Mouse (Mus musculus) sigmoid colon, adult 10 weeks (tissue): Measurements from ENCODE around the gene Sema4g. TPM values are rescaled to one million over a fixed set of nuclear protein-coding genes. Genes with fewer than 3 reads are reported as not detected.

Experiments
- polyA plus RNA-seq: library from polyadenylated mRNA; stranded (reverse); fragments of 350-450 nt; fragmentation: Illumina TruSeq; extraction: RNeasy Lipid Tissue Mini Kit (QIAGEN cat#74804); gene quantifications from one replicate; pipeline ENCODE4 v1.2.3, GENCODE M21; 2014; ENCODE audit warnings: low read depth, low replicate concordance

Gene Sema4g
- 50.9 TPM for polyA plus RNA-seq

DNA sequence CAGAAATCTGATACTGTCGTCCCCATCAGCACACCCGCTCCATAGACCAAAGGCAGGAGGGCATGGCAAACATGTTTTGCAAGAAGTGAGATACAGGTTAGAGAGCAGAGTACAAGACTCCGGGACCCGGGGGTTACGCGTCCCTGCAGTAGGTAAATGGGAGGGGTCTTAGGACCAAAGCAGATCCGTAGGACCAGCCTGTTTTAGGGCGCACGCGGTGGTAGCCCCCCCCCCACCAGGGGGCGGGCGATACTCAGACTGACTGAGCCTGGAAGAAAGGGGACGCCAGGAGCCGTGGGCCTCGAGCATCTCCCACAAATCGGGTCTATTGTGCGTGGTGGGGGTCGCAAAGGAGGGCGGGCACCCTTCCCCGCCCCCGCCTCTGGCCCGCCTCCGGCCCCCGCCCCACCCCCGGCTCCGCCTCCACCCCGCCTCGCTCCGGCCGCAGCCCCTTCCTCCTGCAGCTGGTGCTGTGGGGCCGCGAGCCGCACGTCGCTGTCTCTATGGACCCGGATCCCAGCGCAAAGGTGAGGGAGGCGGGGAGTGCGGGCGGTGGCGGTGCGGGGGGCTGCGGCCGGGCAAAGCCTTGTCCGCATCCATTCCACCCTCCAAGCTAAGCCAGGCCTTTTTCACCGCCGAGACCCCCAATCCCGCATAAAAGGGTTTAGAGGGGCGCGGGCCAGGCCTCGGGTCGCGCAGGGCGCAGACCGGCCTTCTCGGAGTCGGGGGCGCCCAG is at the start of gene Sema4g:
Gene Sema4g, plus strand, starts transcription at position 271 of the 736 bp plus-strand sequence.

DNA sequence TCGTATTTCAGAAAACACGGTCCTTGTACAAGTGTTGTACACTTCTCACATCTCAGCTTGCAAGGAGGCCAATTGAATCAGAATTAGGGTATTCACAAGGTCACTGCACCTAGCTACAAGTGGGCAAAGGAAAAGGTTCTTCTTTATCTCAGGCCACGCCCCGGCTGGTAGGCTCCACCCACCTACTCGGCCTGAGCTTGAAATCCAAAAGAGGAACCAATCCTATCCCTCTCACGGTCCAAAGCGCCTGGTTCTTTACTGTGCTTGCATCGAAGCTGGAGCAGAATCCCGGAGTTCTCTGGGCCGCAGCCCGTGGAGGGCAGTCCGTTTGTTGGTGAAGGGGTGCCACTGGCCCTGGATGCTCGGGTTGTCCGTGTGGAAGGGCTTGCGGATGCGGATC is 16.5 kb downstream of the Sema4g start, which contains the start of gene Twnk:
Gene Twnk, plus strand, starts transcription at position 220 of the 400 bp plus-strand sequence.

GRCm38 (mm10) chr19:45005957-45006712 is 17.2 kb downstream of the Sema4g start, which contains the start of gene Mrpl43:
Gene Mrpl43, minus strand, starts transcription at chr19:45006442.

GRCm38 (mm10) chr19:45014335-45014971 is 25.6 kb downstream of the Sema4g start, which contains the start of gene Lzts2:
Gene Lzts2, plus strand, starts transcription at chr19:45014414.

GRCm38 (mm10) chr19:45045651-45046050 is 56.8 kb downstream of the Sema4g start, which contains the start of gene Pdzd7:
Gene Pdzd7, minus strand, starts transcription at chr19:45045717.

DNA sequence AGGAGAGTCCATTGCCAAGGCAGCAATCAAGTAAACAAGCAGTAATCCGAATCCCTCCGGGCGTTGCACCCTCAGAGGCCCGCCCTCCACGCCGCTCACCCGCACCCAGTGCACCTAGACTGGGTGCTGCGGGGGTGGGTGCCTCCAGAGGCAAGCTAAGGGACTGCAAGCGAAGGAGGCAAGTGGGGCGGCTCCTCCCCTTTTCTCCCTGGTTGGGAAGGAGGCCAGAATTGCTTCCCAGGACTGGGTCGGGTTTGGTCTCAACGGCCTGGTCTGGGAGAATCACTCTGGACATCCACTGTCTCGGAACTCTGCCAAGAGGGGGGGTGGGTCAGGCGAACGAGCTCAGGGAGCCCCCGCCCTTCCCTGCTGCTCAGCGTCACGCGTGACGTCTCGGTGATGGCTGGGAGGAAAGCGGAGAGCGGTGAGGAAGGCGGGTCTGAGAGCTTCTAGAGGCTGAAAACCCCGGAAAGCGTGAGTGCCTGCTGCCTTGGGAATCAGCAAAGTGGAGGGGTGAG is 58.6 kb downstream of the Sema4g start, which contains the start of gene Sfxn3:
Gene Sfxn3, plus strand, starts transcription at position 87 of the 518 bp plus-strand sequence.

Other genes starting within 250 kb of the Sema4g start
- not detected for gene Pax2, start 233.1 kb upstream of the Sema4g start, polyA plus RNA-seq
- gene Slf2, start 58.0 kb upstream of the Sema4g start, polyA plus RNA-seq, result 48.4 TPM
- gene Twnk, start 16.6 kb downstream of the Sema4g start, polyA plus RNA-seq, result 4.6 TPM
- gene Mrpl43, start 17.3 kb downstream of the Sema4g start, polyA plus RNA-seq, result 13.8 TPM
- 11.9 TPM for gene Lzts2, start 25.3 kb downstream of the Sema4g start, polyA plus RNA-seq
- 6.2 TPM for gene Pdzd7, start 56.6 kb downstream of the Sema4g start, polyA plus RNA-seq
- 30.7 TPM for gene Sfxn3, start 58.4 kb downstream of the Sema4g start, polyA plus RNA-seq
- gene Kazald1, start 86.1 kb downstream of the Sema4g start, polyA plus RNA-seq, result 0.44 TPM
- gene Tlx1, start 161.6 kb downstream of the Sema4g start, polyA plus RNA-seq, result not detected
- gene Lbx1, start 246.7 kb downstream of the Sema4g start, polyA plus RNA-seq, result not detected